In genomic region chr7:4432026-4432425, GRCm38 (mm10) we compare ENCODE assay signal across 9 mouse cellular contexts. TPM values are rescaled to one million over a fixed set of nuclear protein-coding genes. Genes with fewer than 3 reads are reported as not detected.
"Had no signal": no experiment of that assay in that cellular context is flagged by ENCODE, and none has a peak within 500 bp of the region (broad histone marks: within the 10 kb centered on the region; RNA-seq: fewer than 3 reads in every experiment).

No protein-coding gene starts in this region.

- H3K4me3 ChIP-seq: midbrain, embryonic 10.5 days; midbrain, embryonic 12.5 days; myocyte; neural tube, embryonic 13.5 days; neural tube, embryonic 15.5 days had no signal

- H3K4me2 ChIP-seq: lung, embryonic 14.5 days; midbrain, embryonic 12.5 days; neural tube, embryonic 13.5 days; neural tube, embryonic 15.5 days had no signal

- H3K27ac ChIP-seq: midbrain, embryonic 10.5 days; midbrain, embryonic 12.5 days; neural tube, embryonic 13.5 days; neural tube, embryonic 15.5 days had no signal

- H3K27me3 ChIP-seq: midbrain, embryonic 12.5 days; neural tube, embryonic 13.5 days; neural tube, embryonic 15.5 days had no signal

- ATAC-seq: midbrain, embryonic 16.5 days had no signal

- H3K9me3 ChIP-seq: midbrain, embryonic 12.5 days; neural tube, embryonic 13.5 days; neural tube, embryonic 15.5 days had no signal

- H3K9ac ChIP-seq: lung, embryonic 14.5 days; midbrain, embryonic 12.5 days; neural tube, embryonic 13.5 days; neural tube, embryonic 15.5 days had no signal

- H3K4me1 ChIP-seq: midbrain, embryonic 10.5 days; midbrain, embryonic 12.5 days; neural tube, embryonic 13.5 days; neural tube, embryonic 15.5 days had no signal

RNA-seq across cellular contexts. Expression of gene Gp6, which starts 34.5 kb away (rescaled TPM):
- polyA plus RNA-seq: myocyte; neural tube, embryonic 15.5 days; small intestine, adult 2 months; thymus, adult 2 months had no signal
